Mouse (Mus musculus): ENCODE measurements around the gene Ptdss2.

The Ptdss2 gene

DNA sequence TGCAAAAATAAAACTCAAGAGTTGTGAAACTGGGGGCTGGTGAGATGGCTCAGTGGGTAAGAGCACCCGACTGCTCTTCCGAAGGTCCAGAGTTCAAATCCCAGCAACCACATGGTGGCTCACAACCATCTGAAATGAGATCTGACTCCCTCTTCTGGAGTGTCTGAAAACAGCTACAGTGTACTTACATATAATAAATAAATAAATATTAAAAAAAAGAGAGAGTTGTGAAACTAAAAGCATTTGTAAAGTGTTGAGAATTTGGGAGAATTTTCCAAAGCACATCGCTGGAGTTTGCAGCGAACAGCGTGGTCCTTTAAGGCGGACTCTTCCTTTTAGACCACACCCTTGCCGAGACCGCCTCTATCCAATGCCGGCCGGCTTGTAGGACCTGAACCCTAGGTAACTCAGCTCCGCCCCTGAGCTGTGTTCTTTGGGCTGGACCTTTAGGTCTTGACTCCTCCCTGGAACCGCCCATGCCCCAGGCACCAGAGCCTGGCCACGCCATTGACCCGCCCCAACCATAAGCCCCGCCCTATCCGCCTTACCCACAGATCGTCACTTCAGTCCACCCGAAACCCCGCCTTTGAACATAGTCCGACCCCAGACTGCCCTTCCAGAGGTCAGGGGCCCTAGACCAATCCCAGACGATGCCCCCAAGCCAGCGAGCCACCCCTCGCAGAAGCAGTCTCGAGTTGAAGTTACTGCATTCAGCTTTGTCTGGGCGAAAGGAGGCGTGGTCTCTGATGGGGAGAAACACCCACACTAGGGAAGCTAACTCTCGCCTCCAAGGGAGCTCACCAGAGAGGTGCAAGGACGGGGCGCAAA lies 721 bp downstream of the Ptdss2 start:
- peak; percentile 96 for DNase-seq (ENCODE audit: low spot score in 2 of 2)

DNA sequence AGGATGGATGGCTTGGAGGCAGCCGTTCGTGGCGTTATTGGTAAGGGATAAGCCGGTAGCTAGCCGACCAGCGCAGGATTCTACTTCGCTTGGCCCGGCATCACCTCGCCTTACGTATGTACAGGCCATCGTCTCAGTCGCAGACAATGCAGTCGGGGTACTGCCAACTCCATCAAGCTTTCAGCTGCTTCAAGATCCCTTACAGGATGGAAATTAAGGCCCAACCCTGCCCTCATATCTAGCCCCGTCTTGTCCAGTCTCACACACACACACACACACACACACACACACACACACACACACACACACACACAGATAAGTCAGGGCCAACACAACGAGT lies 1.3 kb downstream of the Ptdss2 start:
- DNase-seq (ENCODE audit: low spot score in 2 of 2): no peak

DNA sequence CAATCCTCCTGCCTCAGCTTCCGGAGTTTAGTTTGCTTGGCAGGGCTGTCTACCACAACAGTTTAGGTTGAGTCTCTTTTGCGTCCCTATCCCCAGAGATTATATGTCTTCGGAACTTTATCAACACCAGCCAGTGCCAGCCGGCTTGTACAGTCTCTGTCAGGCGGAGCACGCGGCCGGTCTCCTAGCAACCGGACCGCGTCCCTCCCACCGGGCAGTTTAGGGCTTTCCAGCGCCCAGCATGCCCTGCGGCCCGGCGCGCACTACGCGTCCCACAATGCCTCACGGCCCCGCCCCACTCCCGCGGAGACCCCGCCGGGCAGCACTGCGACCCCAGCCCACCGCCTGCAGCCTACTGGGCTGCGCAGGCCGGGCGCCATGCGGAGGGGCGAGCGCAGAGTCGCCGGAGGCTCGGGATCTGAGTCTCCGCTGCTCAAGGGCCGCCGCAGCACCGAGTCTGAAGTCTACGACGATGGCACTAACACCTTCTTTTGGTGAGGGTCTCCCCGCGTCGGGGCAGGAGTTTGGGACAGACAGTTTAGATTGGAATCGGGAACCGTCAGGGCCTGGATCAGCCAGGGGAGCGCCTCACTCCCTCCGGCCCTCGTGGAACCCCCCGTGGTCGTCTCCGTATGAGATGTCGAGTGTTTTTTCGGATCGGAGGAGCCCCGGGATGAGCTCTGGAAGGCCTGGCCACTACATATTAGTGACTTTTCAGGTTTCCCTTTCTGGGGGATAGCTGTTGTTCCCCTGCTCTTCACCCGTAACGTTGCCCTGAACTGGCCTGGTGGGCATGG lies 9.0 kb downstream of the Ptdss2 start:
- peak; percentile 94 to 95 for DNase-seq (ENCODE audit: low spot score in 2 of 2)

DNA sequence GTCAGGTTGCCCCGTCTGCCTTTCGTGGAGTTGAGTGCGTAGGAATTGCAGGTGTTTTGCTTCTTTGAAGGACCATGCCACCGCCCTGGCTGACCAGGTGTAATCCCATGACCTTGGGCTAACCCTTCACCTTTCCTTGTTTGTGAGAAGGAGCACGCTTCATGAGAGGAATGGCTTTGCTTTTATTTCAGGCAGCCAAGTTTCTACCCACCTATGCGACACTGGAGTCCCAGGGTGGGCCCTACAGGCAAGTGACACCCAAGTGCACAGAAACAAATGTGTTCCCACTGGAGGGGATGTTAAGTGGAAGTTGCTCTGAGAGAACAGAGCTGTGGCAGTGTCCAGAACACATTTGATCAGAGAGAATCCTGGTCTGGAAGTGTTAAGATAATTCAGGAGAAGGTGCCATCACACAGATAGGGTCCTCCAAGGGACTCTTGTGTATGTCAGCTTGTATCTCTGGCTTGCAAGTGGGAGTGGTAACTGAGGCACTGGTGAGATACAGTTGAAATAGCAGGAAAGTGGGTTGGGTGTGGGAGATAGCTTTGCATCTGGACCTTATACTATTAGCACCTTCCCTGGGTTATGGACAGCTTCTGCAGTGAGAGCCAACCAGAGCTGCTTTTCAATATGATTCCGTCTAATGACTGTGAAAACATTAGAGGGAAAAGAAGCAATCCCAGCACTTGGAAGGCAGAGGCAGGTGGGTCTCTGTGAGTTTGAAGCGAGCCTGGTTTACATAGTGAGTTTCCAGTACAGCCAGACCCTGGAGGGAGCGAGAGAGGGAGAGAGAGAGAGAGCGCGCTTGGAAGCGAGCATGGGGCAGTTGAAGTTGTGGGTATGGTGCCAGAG lies 9.9 kb downstream of the Ptdss2 start:
- DNase-seq (ENCODE audit: low spot score in 2 of 2): peak; percentile 68 to 76

DNA sequence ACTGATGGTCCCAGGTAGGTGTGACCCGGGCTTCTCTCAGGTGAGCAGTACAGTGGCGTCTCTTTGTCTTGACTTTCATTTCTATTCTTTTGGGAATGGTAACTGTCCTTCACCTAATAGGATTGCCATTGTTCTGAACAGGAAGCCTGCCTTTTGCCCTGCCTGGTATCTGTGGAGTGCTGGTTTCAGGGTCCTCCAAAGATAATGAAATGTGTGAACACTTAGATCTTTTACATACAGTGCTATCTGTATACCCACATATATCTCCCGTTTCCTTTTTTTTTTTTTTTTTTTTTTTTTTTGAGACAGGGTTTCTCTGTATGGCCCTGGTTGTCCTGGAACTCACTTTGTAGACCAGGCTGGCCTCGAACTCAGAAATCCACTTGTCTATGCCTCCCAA lies 19.1 kb downstream of the Ptdss2 start:
- DNase-seq (ENCODE audit: low spot score in 2 of 2): no peak

DNA sequence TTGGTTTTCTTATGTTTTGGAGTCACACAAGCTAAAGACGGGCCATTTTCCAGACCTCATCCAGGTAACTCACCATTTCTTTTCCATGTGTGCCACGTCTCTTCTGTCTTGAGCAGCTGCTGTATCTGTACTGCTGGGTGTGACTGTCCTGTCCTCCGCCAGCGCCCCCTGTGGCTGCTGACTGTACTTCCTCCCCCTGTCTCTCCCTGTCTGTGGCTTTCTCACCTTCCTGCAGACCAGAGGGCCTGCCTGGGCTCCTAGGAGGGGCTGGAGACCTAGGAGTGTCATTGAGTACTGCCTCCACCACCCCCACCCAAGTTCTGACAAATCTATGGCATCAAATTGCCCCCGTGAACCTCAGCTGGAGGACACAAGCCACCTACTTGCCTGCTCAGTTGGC lies 20.9 kb downstream of the Ptdss2 start:
- peak; percentile 79 to 92 for DNase-seq (ENCODE audit: low spot score in 2 of 2)

DNA sequence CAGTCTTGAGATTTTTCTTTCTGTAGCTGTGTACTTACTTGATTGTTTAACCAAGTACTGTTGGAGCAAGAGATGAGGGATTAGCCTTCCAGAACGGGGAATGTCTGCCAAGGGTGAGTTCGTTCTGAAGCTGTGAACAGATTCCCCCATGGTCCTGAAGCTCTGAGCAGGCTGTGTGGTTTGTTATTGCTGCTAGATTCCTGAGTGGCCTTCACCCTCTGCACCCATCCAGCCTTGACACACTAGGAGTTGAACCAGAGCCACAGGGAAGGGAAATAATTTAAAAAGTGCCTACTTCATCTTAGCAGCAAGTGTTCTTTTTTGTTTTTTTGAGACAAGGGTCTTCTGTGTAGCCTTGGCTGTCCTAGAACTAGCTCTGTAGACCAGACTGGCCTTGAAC lies 21.7 kb downstream of the Ptdss2 start:
- no peak for DNase-seq (ENCODE audit: low spot score in 2 of 2)

DNA sequence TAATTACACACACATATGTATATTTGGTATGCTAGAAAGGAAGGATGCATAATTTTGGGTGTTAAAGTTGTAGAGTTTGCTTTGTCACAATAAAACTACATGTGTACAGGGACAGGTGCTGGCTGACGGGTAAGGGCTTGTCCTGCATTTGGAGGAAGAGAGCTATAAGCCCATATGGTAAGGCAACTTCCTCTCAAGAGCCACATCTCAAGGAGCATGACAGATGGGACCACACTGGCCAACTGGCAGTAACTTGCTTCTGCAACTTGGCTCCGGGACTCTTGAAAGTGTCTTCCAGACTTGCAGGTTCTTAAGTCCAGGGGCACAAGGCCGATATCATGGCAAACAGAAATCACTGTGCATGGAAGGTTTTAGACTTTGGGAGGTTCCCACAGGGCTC lies 22.5 kb downstream of the Ptdss2 start:
- no peak for DNase-seq (ENCODE audit: low spot score in 2 of 2)

DNA sequence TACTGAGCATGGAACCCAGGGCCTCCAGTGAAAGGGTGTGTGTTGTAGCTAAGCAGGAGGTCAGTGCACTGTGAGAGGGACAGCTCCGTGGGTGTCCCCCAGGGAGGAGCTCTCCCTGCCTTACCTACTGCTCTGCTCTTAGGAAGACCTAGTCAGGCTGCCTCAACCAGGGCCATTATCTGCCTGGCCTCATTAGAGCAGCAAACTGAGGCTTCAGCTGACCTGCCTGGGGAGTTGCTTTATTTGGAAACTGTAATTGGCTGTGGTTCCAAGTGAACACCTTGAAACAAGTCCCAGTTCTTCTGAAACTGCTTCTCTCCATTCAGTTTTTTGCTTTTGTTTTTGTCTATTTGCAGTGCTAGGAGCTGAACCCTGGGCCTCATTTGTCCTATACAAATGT lies 23.2 kb downstream of the Ptdss2 start:
- no peak for DNase-seq (ENCODE audit: low spot score in 2 of 2)

DNA sequence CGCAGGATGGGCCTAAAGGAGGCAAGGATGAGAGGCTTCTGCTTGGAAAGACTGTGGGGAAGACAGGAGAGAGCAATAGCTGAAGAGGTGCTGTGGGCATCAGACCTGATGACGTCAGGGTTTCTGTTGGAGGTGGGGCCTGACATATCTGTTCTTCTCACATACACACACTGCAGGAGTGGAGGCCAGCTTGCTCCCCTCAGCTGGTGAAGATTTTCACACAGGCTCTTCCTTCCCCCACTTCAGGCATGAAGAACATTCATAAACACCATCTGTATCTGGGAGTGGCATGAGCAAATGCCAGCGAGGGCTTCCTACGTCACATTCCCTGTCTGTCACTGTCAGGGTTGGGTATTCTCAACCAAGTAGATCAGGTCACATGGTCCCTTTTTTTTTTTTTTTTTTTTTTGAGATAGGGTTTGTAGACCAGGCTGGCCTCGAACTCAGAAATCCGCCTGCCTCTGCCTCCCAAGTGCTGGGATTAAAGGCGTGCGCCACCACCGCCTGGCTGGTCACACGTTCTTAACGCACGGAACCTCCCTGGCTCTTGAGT lies 23.9 kb downstream of the Ptdss2 start:
- DNase-seq (ENCODE audit: low spot score in 2 of 2): peak in 1 of 2 experiments; percentile 63

DNA sequence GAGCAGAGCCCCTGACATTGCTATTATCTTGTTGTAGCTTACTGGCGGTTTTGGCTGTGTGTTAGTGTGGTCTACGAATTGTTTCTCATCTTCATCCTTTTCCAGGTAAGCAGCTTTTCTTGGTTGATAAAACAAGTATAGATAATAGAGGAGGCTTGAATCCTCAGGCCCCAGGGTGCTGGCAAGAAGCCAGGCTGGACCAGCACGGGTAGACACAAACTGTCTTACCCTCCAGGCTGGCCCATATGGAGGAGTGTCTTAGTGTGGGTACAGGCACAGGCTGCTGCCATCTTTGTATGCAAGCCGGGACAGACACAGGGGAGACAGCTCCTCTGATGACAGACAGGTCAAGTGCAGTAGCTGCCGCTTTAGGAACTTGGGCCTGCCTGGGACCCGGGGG lies 24.9 kb downstream of the Ptdss2 start:
- DNase-seq (ENCODE audit: low spot score in 2 of 2): peak; percentile 43 to 61

DNA sequence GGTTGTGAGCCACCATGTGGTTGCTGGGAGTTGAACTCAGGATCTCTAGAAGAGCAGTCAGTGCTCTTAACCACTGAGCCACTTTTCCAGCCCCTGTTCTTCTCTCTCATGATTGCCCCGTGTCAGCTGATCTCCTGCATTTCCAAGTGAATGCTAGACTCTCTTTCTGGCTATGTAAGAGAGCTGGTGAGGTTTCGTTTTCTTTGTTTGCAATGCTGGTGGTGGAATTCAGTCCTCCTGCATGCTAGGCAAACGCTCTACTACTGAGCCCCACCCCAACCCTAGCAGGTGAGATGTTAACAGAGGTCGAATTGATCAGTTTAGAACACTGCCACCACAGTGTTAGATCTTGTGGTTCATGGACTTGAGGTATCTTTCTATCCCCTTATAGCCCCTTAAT lies 26.5 kb downstream of the Ptdss2 start:
- no peak for DNase-seq (ENCODE audit: low spot score in 2 of 2)

DNA sequence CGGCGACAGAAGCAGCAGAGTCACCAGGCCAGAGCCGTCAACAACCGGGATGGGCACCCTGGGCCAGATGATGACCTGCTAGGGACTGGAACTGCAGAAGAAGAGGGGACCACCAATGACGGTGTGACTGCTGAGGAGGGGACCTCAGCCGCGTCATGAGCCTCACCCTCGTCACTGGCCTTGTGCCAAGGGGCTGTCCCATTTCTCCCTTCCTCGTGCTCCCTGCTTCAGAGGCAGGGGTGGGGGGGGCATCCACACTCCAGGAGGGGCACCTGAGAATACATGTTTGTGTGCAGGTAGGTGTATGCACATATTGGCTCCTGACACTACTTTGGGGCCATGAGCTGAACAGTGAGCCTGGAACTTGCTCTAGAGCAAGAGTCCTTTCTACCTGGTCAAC lies 33.2 kb downstream of the Ptdss2 start:
- peak in 1 of 2 experiments; percentile 64 for DNase-seq (ENCODE audit: low spot score in 2 of 2)

DNA sequence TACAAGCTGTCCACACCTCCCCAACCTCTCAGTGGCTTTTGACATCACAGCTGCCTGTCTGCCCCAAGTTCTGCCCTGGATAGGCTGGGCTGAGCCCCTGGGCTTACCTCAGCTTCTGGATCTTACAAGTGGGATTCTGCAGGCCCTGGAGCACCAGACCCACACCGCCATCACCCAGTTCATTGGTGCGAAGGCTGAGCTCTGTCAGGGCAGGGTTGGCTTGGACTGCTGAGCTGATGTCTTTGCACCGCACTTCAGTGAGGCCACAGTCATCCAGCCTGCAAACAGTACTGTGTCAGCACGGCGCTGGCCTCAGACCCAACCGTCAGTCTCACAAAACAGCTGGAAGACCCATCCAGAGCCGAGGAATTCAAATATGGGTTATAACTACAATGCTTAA lies 42.2 kb downstream of the Ptdss2 start:
- no peak for DNase-seq (ENCODE audit: low spot score in 2 of 2)

DNA sequence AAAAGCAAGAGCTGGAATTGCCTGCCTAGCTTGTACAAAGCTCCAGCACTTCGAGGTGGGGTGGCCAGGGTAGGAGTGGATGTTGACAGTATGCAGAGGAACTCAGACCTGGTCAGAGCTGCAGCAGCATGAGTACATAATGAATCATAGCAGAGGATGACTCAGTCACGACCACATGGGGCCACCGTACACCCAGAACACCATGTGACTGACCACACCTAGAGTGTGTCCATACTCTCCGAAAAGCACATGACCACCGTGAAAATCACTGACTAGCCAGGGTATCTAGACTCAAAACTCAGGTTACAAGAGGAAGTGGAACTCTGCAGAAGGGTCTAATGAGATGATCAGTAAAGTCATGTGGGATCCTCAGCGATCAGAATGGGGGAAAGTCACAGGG lies 42.7 kb downstream of the Ptdss2 start:
- no peak for DNase-seq (ENCODE audit: low spot score in 2 of 2)

DNA sequence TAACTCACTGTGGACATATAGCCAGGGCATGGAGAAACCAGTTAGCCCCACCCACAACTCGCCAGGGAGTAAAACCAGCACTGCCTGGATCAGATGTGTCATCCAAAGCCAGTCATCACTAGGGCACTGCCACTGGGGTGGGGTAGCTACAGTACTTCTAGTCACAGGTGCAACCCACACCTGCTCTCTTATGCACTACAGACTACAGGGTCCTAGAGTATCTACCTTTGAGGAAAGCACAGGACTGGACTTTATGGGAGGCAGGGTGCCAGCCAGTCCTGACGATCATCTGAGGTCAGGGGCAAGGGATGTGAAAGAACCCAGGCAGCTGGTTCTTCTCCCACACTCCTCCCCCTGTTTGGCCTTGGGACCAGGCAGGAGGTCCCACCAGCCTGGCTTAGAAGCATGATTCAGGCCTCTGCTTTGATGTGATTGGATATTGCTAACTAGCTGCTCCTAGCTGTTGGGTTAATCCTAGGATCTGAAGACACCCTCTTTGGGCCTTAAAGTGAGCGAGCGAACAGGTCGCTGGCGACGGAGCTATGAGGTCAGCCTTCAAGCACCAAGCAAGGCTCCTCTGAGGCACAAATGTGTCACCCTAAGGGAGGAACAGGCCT lies 45.8 kb downstream of the Ptdss2 start:
- no peak for DNase-seq (ENCODE audit: low spot score in 2 of 2)

DNA sequence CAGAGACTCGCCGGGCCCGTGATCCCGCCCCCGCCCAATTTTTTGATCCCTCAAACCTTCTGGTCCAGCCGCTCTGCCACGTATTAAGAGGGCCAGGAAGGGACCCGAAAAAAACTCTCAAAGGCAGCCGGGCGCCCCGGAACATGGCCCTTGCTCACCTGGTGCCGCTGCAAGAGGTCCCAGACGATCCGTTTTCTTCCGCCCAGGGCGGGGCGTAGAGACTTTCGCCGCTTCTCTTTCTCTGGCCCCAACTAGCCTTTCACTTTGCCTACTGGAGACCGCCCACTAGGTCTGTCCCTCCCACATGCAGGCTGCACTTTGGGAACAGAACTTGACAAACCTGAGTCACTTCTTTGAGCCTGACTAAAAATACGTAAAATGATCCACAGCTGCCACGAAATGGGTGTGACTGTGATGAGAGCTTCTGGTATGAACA lies 46.4 kb downstream of the Ptdss2 start:
- peak; percentile 73 to 84 for DNase-seq (ENCODE audit: low spot score in 2 of 2)

DNA sequence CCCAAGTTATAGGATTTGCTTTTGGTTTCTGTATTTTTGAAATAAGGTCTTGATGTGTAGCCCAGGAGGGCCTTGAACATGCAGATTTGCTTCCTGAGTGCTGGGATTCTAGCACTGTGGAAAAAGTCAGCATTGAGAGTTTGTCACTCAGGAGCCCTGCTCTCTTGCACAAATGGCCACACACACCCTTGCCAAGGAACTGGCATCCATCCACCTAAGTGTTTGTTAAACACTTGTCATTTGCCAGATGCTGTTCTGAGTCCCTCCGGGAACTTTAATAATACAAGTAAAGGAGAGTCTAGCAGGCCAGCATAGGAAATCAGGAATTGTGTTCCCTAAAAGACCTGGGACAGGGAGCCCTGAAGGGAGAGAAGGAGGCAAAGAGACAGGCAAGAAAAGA lies 47.1 kb downstream of the Ptdss2 start:
- DNase-seq (ENCODE audit: low spot score in 2 of 2): no peak

DNA sequence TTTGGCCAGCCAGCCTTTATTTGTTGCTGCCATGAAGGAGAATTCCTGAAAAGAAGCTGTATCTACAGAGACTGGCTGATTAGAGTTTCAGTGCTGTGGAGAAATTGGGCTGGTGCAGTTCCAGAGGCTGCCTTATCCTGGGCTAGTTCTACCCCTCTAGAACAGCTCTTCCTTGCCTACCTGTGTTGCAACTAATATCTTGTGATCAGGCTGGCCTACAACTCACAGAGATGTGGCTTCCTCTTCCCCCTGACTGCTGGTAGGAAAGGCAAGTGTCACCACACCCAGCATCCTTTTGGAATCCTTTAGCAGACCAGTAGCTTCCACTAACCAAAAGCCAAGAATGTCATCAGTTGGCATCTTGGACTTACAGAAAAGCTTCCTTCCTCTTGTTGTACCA lies 47.7 kb downstream of the Ptdss2 start:
- no peak for DNase-seq (ENCODE audit: low spot score in 2 of 2)

DNA sequence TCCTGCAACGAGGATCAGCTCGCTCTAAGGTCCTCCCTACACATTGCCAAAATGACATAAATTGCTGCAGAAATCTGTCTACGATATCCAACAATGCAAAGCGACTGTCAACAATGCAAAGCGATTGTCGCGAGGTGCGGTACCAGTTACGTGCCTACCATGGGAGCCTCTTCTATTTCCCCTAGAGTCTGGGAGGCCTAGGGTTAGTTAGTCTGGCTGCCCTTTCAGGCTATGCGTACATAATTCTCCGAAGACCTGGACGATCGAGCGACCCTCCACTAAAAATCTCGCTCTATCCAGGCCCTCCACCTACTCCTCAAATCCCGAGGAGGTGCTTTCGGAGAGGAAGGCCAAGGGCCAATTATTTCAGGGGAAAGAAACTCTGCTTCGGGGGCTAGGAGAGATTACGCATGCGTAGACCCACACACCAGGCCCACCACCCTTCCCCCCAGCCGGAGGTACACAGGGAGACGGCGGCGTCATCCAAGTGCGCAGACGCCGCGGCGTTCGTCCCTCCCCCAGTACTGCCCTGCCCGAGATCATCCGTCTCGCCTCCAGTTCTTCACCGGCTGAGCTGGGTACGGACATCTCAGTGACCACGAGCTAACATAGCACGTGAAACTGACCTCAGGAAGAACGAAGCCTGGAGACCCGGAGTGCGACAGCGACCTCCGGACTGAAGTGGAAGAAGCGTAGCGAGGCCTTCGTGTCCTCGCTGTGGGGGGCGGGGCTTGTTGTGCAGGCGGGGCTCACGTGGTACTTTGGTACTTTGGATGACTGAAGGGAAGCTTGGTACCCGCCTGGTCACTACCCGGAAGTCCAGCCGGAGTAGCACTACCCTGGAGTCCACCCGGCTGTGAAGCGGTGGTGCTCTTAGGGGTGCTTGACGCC lies 50.2 kb downstream of the Ptdss2 start, which contains the start of gene Rnh1:
Gene Rnh1, minus strand, starts transcription at position 742 of the 891 bp plus-strand sequence.
- DNase-seq (ENCODE audit: low spot score in 2 of 2): peak; percentile 82 to 92

Measured in spleen, postnatal 4 days (tissue).